Mouse (Mus musculus) 3134 (cell line): ENCODE results near the gene Litaf.
"Not testable (repeated sequence)": the region's sequence is repeated elsewhere in the genome, so short reads cannot be mapped to it uniquely, and the experiment has no call there.

Experiments used
- DNase-seq: peaks from one replicate; pipeline ENCODE4 v3.0.0-alpha.2; 2011; ENCODE audit warnings: low spot score; ENCODE audit not compliant: insufficient read length; ENCODE audit errors: extremely low read depth

Litaf gene

DNA sequence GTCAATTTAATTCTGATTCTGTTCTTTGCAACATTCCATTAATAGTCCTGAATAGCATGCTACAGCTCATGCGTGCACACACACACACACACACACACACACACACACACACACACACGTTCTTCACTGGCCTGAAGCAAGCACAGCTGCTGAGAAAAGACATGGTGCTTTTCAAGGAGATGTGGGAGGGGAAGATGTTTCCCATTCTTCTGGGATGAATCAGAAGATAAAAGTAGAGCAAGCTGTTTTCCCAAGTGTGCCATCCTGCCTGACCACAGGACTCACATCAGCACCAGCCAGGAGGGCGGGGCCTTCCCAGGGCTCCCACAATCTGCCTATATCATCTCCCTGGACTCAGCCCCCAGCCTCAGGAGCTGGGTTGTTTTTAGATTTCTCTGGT lies 41.1 kb downstream of the Litaf start:
- peak; percentile 85 for DNase-seq

DNA sequence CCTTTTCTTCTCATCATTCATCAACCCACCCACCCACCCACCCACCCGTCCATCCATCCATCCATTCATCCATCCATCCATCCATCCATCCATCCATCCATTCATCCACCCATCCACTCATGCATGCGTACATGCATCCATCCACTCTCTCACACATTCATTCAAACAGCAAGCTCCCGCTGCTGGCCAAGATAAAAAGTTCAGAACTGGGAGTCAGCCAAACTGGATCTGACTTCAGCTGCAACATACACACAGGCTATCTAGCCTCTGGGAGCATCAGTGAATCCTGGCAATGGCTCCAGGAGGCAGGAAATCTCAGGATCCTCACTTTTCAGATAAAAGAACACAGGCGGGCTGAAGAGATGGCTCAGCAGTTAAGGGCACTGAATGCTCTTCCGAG lies 42.3 kb downstream of the Litaf start:
- DNase-seq, result no peak

DNA sequence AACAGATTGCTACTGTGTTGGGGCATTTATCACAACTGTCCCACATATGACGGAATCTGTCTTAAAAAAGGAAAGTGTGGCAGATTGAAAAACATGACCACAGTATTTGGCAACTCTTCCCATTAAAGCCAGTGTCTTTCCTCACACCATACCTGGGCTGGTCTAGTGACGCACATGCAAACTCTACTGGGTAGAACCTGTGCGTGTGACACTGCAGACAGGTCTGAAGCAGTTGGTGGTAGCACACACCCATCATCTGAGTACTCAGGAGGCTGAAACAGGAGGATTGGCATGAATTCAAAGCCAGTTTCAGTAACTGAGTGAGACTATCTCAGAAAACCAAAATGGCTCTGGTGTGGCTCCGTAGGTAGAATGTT lies 43.9 kb downstream of the Litaf start:
- DNase-seq, result no peak

DNA sequence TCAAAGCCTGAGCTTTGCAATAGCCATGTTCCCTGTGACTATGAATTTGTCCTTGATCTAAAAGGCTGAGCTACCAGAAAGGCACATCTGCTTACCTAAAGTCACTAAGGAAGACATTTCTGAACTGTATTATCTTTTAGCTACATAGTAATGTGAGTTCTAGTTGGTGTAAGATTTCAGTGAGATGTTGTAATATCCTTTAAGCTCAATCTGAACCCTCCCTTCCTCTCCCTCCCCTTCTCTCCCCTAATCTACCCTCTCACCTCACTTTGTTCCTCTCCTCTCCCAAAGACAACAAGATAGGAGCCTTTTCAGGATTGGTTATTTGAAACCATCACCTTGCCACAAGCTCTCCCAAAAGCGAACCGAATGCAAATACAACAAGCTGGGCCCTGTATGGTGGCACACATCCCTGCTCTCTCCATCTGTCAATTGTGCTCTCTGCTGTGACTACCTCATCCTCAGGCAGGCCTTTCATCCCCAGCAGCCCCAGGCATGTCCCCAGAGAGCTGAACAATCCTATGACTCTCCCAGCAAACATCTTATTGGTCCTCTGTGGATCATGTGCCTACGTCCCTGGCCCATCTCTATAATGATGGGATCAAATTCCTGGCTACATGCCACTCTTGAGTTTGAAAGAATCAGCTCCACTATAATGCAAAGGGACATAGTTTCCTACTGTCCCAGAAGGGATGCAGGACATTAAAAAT lies 44.4 kb downstream of the Litaf start:
- DNase-seq, result peak; percentile 80

DNA sequence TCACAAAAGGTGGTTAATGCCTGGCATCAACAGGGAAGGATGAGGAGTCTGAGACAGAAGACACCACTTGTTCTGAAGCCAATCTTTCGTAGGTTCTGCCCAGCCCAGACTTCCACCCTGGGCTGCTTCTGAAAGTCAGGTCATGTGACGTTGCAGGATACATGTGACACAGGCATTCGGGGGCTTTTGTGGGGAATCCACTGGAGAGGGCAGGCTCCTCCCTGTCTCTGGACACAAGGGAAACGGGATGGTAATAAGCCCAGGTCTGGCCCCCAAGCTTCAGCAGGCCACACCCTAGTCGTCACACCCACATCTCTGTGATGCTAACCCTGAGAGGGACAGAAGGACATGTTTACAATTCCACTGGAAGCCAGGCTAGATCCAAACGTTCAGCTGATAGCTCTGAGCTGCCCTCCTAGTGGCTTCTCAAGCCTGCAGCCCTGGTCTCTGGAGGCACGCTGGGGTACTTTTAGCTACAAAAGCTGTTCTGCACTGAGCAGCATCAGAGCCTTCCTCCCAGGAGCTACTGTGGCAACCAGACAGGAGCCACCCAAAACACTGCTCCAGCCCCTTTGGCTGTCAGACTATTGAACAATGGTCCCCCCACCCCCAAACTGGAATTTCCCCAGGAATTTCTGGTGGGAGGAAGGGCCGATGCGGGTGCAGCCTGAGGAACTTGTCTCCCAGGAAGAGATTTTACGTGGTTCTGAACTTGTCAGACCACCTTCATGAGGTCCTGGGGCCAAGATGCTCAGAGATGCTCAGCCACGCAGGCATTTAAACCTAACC lies 48.0 kb downstream of the Litaf start:
- no peak for DNase-seq

DNA sequence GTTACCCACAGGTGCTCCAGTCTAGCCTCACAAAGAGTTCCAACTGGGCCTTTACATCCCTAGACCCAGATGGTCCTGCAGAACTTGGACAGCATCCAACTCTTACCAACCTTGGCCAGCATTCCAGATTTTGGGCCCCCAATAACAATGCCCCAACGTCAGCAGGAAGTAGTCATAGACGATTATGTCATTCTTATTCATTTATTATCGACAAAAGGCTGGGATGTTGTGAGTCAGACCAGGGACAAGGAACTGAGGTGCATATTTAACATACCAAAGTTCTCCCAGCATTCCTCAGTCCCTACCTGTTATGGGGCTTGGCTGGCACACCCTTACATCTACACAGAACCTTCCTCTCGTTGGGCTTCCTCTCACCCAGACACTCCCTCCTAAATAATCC lies 49.6 kb downstream of the Litaf start:
- no peak for DNase-seq

DNA sequence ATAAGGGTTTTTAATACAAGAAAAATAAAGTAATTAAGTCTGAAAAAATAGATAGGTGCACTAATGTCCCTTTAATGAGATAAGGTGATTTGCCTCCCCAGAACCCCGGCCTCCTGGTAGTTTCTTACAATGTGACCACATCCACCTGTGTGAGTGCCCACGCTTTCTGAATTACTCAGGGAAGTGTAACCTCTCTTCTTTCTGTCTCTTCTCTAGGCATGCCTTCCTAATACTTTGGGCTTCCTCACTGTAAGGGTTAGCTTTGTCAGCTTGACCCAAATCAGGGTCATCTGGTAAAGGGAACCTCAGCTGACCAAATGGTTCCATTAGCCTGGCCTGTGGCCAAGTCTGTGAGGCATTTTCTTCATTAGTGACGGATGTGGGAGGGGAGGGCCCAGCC lies 51.5 kb downstream of the Litaf start:
- no peak for DNase-seq

DNA sequence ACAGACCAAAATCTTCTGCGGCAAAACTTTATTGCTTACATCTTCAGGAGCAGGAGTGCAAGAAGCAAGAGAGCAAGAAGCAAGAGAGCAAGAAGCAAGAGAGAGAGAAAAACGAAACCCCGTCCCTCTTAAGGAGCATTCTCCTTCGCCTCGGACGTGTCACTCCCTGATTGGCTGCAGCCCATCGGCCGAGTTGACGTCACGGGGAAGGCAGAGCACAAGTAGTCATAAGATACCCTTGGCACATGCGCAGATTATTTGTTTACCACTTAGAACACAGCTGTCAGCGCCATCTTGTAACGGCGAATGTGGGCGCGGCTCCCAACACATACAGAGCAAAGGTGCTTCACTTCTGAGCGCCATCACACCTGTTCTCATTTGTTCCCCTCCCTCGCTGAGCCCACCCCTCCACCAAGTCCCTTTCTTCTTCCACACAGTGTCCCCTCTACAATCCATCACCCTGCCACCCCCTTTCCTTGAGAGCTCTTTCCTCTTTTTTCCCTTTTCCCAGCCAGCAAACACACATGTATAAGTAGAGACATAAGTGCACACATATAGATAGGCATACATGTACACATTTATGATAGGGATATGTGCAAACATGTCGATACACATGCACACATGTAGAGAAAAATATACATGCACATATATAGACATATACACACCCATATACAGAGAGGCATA lies 52.4 kb downstream of the Litaf start:
- DNase-seq, result not testable (repeated sequence)

DNA sequence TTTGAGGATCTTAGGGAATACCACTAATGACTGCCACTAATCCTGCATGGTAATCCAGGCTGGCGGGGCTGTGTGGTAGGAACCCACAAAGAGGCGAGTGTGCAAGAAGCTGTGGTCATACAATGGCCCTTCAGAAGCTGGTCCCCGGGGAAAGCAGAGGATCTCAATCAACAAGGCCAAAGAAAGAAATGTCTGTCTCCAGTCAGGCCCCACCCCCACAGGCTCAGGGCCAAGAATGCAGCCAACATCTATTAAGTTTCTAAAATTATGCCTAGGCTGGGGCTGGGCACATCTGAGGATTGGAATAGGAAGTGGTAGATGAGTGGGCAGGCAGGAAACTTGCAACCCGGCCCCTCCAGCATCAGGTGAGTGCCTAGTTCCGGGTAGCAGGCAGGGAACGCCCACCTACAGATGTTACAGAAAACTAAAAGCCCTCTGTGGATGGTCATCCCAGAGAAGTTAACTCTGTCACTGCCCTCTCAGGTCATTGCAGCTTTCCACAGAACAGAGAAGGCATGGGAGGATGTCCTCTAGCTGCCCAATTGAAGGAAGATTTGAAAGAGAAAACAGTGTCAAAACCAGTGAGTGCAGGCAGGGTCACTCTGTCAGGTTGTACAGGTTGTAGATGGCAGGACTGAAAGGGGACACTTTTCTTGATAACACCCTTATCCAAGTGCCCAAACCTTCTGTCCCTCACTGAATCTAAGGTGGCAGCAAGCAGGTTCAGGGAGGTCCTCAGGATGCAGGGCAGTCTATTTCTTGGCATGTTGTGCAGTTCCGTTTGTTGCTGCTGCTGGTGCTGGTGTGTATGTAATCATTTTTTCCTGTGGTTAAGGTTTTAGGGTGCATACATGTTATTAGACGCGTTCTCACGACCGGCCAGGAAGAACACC lies 53.1 kb downstream of the Litaf start:
- peak; percentile 85 for DNase-seq

DNA sequence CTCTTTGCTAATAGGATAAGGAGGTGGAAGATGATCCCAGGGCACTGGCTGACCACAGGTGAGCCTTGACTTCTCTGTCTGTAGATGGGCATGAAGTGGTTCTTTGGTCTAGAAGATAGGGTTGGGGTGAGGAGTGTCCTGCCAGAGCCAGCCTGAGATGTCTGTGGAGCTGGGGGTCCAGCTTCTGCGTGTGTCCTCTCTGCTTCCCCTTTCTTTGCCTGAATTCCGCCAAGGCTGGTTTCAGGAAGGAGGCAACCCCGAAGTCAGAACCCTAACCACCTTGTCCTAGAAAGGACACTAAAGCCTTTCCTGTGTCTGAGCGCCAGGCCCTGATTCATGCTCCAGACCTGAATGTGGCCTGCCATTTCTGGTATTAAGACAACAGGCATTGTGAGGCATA lies 54.0 kb downstream of the Litaf start:
- DNase-seq, result no peak

DNA sequence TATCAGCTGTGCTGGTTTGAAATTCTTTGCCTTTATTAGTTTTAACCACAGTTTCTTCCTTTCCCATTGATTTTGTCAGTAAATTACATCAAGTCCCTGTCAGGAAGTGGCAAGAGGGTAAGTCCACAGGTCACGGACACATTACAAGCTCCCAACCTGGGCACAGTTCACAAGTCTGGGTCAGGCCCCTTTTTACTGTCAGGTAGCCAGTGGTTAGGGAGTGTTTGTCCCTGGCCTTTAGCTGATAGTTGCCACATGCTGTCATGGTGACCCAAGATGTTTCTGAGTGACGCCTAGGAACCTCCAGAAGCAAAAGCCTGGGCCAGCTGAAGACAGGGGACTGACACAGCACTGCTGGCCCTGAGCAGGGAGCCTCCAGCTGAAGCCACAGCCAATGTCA lies 54.8 kb downstream of the Litaf start:
- DNase-seq, result no peak

DNA sequence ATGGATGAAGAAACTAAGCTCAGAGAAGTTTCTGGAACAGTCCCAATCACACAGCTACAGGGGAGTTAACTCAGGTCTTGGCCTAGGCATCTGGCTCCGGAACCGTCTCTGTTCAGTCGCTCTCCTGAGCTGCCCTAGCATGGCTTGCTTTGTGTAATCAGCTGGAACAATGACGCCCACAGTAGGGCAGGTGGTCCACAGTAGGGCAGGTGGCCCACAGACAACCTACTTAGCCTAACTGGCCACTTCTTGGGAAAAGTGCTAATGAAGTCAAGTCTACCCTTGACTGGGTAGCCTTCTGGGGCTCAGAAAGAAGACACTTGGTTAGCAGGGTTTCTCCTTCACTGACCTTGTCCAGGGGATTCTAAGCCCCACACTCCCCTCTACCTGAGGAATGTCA lies 55.7 kb downstream of the Litaf start:
- no peak for DNase-seq

DNA sequence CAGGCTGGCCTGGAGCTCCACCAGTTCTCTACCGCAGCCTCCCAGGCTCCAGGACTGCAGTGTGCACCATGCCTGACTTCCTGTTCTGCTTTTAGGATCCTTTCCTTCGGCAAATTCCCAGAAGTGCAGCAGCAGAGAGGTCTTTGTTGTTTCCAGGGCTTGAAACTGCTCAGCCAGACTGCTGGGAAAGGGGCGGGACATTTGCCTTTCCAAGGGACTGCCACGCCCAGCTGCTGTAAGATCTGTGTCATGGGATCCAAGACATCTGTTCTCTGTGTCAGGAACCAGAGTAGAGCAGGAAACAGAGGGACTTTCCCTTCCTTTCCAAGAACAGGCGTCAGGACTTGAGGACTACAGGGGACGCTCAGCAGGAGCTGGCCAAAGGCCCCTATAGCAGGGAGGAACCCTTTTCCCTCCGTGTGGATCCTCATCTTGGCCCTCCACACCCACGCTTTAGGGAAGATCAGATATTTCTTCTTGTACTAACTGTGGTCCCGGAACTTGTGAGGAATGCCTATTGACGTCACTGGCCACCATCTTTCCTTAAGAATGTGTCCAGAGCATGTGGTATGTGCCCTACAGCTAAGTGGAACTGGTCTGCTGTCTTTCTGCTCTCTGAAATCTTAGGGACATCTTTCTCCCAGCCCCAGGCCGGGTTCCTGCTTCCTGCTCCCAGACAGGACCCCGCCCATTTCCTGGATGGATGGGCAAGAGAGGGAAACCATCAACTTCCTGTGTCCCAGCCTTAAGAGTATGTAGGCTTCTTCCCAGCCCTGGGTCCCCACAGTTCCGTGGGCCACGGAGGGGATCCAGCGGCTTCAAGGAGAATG lies 57.6 kb downstream of the Litaf start:
- peak; percentile 85 for DNase-seq

DNA sequence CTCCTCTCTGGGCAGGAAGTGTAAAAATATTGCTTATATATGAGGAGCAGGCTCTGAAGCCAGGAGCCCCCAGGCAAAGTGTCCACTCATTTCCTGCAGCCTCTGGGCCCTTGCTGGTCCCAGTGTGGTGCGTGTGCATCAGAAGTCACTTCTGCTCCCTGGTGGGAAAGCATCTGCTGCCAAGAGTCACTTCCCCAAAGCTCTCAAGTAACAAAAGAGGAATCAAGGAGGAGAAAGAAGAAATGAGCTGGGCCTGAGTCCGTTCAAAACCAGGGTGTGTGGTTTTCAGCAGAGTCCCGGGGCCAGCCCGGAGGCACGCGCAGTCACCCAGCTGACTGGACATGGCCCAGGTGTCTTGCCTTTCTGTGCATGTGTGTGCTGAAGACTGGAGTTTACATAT lies 59.9 kb downstream of the Litaf start:
- DNase-seq, result peak; percentile 70

DNA sequence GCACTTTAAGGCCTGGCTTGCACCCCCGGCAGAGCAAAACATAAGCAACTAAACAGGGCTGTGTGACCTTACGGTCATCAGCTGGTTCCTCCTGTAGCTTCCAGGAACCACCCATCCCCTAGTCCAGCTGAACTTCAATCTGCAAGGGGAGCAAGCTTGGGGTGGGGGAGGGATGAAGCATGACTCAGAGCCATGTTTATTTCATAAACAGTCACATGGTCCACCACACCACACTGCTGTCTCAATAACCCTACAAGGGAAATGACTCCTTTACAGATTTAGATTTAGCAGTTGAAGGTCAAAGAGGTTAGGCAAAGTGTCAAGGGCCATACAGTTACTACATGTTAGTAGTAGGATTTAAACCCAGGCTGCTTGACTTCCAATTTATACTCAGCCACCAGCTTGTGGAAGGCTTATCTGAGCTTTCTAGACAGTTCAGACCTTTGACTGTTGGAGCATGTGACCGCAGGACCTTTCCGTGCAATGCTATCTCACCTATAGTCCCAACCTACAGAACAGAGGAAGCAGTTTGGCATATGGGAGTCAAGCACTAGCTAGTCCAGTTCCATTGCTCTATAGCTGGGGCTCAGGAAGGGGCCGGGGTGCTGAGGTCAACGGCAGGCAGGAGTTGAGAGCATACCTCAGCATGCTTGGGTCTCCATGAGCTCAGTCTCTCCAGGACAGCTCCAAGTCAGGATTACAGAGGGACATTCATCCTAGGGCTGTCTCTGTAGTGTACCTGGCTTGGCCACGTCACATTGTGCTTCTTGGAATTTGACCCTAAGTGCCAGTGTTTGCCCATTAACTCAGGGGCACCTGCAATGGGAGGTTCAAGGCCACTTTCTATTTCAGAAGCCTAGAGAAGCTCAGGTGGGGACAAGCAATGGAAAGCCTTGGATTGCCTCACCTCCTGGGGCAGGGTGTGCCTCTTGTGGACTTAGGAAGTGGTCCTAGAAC lies 64.0 kb downstream of the Litaf start:
- DNase-seq, result no peak

DNA sequence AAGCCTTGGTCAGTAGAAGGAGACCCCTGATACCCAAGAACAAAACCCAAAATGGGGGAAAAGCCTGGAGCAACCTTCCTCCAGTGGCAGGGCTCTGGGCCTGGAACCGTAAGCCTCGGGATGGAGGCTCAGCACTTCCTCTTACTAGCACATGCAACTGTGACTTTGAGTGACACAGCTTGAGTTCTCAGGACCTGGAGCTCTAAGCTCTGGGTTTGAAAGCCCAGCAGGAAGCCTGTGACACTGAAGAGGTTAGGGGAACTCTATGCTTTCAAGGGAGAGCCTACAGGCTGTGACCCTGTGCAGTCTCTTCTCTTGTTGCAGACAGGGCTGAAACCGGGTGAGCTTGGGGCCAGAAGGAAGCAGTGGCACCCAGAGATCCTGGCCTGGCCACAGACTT lies 66.1 kb downstream of the Litaf start:
- DNase-seq, result no peak

DNA sequence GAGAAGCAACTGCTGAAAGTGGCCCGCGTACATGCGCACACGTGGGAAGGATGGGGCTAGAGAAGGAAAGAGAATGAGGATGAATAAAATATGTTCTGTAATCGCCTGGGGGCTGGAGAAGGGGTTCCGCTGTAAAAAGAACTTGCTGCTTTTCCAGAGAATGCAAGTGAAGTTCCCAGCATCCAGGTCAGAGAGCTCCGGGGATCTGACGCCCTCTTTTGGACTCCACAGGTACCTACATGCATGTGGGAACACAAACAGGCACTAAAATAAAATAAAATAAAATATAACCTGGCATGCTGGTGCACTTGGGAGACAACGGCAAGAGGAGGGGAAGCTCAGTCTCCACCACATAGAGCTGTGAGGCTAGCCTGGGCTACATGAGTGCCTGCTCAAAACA lies 67.7 kb downstream of the Litaf start:
- no peak for DNase-seq

DNA sequence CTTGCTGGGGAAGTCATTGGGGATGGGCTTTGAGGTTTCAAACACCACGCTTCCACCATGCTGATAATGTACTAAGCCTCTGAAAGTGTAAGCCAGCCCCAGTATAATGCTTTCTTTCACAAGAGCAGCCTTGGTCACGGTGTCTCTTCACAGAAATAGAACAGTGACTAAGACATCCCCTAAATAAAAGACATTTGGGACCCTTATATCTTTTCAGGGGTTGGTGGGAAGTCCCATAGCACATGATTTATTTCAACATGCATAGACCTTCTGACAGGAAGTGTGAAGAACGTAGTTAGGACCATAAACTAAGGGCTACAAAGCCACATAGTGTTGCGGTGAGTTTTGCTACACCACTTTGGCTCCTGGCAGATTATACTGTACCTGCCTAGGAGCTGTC lies 69.4 kb downstream of the Litaf start:
- DNase-seq, result no peak
